Mouse (Mus musculus) myocyte (in vitro differentiated cells): ENCODE measurements around the gene Plagl2.

ENCODE experiments used
- CEBPB ChIP-seq: IDR thresholded peaks from 2 replicates; pipeline ENCODE4 v1.6.1; 2011; ENCODE audit warnings: mild to moderate bottlenecking, moderate library complexity; ENCODE audit not compliant: poor library complexity, insufficient read depth, severe bottlenecking
- E2F4 ChIP-seq: IDR thresholded peaks from one replicate; pipeline ENCODE4 v1.6.1; 2011; ENCODE audit warnings: mild to moderate bottlenecking, control low read depth, moderate library complexity; ENCODE audit not compliant: insufficient read depth
- MAX ChIP-seq: IDR thresholded peaks from one replicate; pipeline ENCODE4 v1.6.1; 2011; ENCODE audit warnings: low read depth, mild to moderate bottlenecking, control low read depth
- MYOD1 ChIP-seq, 3 experiments: IDR thresholded peaks; one replicate each; pipeline ENCODE4 v1.6.1; 2011; ENCODE audit warnings: control low read depth in 2 of 3, low read depth in 2 of 3, mild to moderate bottlenecking in 2 of 3, moderate library complexity in 1 of 3; ENCODE audit not compliant: insufficient read length in 2 of 3, control insufficient read depth in 1 of 3
- MYOG ChIP-seq, 3 experiments: IDR thresholded peaks; one replicate each; pipeline ENCODE4 v1.6.1; 2011; ENCODE audit warnings: control low read depth in 2 of 3, low read depth in 2 of 3, mild to moderate bottlenecking in 2 of 3; ENCODE audit not compliant: insufficient read length in 2 of 3, control insufficient read depth in 1 of 3, insufficient read depth in 1 of 3
- POLR2A ChIP-seq: IDR thresholded peaks from one replicate; pipeline ENCODE4 v1.6.1; 2011; ENCODE audit warnings: low read depth, mild to moderate bottlenecking, control low read depth, moderate library complexity; ENCODE audit not compliant: insufficient read length
- POLR2AphosphoS2 ChIP-seq: IDR thresholded peaks from one replicate; pipeline ENCODE4 v1.6.1; 2011; ENCODE audit warnings: low read depth, control low read depth; ENCODE audit not compliant: insufficient read length
- SRF ChIP-seq: IDR thresholded peaks from one replicate; pipeline ENCODE4 v1.6.1; 2011; ENCODE audit warnings: low read depth; ENCODE audit not compliant: control insufficient read depth, insufficient read length
- TCF12 ChIP-seq: IDR thresholded peaks from one replicate; pipeline ENCODE4 v1.6.1; 2011; ENCODE audit warnings: mild to moderate bottlenecking, control low read depth; ENCODE audit not compliant: poor library complexity, insufficient read depth, severe bottlenecking
- USF1 ChIP-seq: IDR thresholded peaks from one replicate; pipeline ENCODE4 v1.6.1; 2011; ENCODE audit warnings: low read depth, mild to moderate bottlenecking, control low read depth, moderate library complexity

DNA sequence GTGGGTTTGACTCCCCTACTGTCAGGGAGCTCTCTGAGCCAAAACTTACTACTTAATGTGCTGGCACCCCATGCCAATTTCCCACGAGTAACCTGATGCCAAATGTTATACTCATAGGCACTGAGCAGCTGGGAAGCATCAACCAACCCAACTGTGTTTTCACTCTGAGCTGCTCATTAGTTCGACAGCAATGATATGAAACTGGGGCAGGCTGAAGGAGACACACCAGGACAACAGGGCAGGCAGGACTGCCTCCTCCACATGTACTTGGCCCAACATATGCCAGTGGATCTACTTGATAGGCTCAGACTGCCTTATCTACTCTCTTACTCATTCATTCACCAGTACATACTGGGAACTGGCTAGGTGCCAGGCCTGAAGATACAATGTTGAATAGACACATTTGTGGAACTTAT, 55.0 kb downstream of the Plagl2 start:
- TF ChIP-seq POLR2A: no peak
- no peak for TF ChIP-seq MAX
- no peak for TF ChIP-seq USF1
- TF ChIP-seq POLR2AphosphoS2: no peak
- no peak for TF ChIP-seq TCF12
- TF ChIP-seq MYOG (IDR thresholded peaks at IDR 0.05; ENCODE audit: control insufficient read depth in 1 of 3, insufficient read depth in 1 of 3, insufficient read length in 2 of 3, low read depth in 2 of 3): no peak
- TF ChIP-seq SRF: no peak
- no peak for TF ChIP-seq MYOD1 (IDR thresholded peaks at IDR 0.05; ENCODE audit: control insufficient read depth in 1 of 3, insufficient read length in 2 of 3, low read depth in 2 of 3)
- no peak for TF ChIP-seq E2F4
- TF ChIP-seq CEBPB: no peak
